Mouse (Mus musculus) embryonic fibroblast, embryonic 13.5 days (primary cell): ENCODE results near the gene Cep128.

Experiments
- CTCF ChIP-seq: IDR thresholded peaks from 2 replicates; pipeline ENCODE4 v1.5.1; 2011; ENCODE audit warnings: mild to moderate bottlenecking, control low read depth, low read length, moderate library complexity, borderline replicate concordance; ENCODE audit not compliant: insufficient read depth
- POLR2A ChIP-seq: IDR thresholded peaks from 2 replicates; pipeline ENCODE4 v1.6.1; 2011; ENCODE audit warnings: low read depth, mild to moderate bottlenecking, control low read depth, low read length, moderate library complexity

DNA sequence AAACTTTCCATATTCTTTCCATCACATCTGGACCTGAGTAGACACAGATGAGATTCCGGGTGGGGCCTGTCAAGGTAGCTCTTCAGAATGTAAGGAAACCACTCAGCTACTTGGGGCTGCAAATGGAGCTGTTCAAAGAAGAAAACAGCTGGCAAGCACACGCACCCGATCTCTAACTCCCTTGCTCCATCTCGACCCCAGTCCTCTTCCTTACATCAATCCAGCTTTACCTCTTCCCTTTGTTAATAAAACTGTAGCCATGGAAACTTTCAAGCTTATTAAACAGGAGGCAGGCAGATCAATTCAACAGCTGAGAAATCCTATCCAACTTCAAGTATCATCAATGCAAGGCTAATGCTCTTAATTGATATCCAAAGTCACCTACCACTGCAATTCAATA is 195.1 kb downstream of the Cep128 start:
- TF ChIP-seq POLR2A (no peak), CTCF (no peak)
